Mouse (Mus musculus): Measurements from ENCODE around the gene Galnt9.

- TF ChIP-seq CHD2 (IDR thresholded peaks at IDR 0.05; ENCODE audit: low read depth, low read length) (no peak), ZC3H11A (IDR thresholded peaks at IDR 0.05; ENCODE audit: borderline replicate concordance, low read depth, low read length) (no peak), ZNF384 (IDR thresholded peaks at IDR 0.05; ENCODE audit: low read depth, low read length) (no peak), MAFK (IDR thresholded peaks at IDR 0.05; ENCODE audit: insufficient read depth, low read depth, low read length) (no peak), HCFC1 (IDR thresholded peaks at IDR 0.05; ENCODE audit: borderline replicate concordance, insufficient read depth, low read length) (no peak)
These were observed 37.9 kb upstream of the Galnt9 start for GRCm38 (mm10) chr5:110506295-110506616.
